Mouse (Mus musculus) gastrocnemius, postnatal 36 days (tissue): ENCODE data around the gene Snrk. TPM values are rescaled to one million over a fixed set of nuclear protein-coding genes. Genes with fewer than 3 reads are reported as not detected.
"Not testable (repeated sequence)": the region's sequence is repeated elsewhere in the genome, so short reads cannot be mapped to it uniquely, and the experiment has no call there.

ENCODE experiments used
- DNase-seq, 2 experiments: peaks; one replicate each; pipeline ENCODE4 v3.0.0; 2022
- intact Hi-C: fragments of 180-260 bp; cut with DNase I; formaldehyde crosslinking; loops from one replicate; pipeline ENCODE4 v1.15.1; 2025
- total RNA-seq, 2 experiments: library from RNA; stranded (reverse); gene quantifications; 2 replicates each; pipeline ENCODE4 v1.2.3; 2021

Snrk gene
- total RNA-seq, 2 experiments from 2014 or later = 54.0 to 66.3 TPM

- intact Hi-C loops = no loop called here
Observed at GRCm38 (mm10) chr9:122138371-122139029, 21.4 kb downstream of the Snrk start.

GRCm38 (mm10) chr9:122139236-122139635 is 22.2 kb downstream of the Snrk start:
- intact Hi-C loops = no loop called here
- DNase-seq = no peak

More at GRCm38 (mm10) chr9:122138371-122139029, 21.4 kb downstream of the Snrk start:
- DNase-seq = no peak

- intact Hi-C loops = no loop called here
- DNase-seq = no peak
Observed at GRCm38 (mm10) chr9:122143219-122143618, 26.2 kb downstream of the Snrk start.

- DNase-seq = no peak
- intact Hi-C loops = no loop called here
Observed at GRCm38 (mm10) chr9:122144776-122145175, 27.7 kb downstream of the Snrk start.

- no peak for DNase-seq
- intact Hi-C loops = no loop called here
Observed at GRCm38 (mm10) chr9:122145677-122146076, 28.6 kb downstream of the Snrk start.

GRCm38 (mm10) chr9:122146124-122146870 is 29.2 kb downstream of the Snrk start:
- intact Hi-C loops = no loop called here
- DNase-seq = no peak

GRCm38 (mm10) chr9:122148356-122148755 is 31.3 kb downstream of the Snrk start:
- no peak for DNase-seq
- intact Hi-C loops = no loop called here

- DNase-seq = no peak
- intact Hi-C loops = no loop called here
Observed at GRCm38 (mm10) chr9:122149997-122150826, 33.1 kb downstream of the Snrk start.

GRCm38 (mm10) chr9:122152063-122152462 is 35.0 kb downstream of the Snrk start:
- no peak for DNase-seq
- intact Hi-C loops = no loop called here

GRCm38 (mm10) chr9:122152501-122152900 is 35.4 kb downstream of the Snrk start:
- no peak for DNase-seq
- intact Hi-C loops = no loop called here

- intact Hi-C loops = no loop called here
- no peak for DNase-seq
Observed at GRCm38 (mm10) chr9:122153436-122153835, 36.4 kb downstream of the Snrk start.

- no peak for DNase-seq
- intact Hi-C loops = no loop called here
Observed at GRCm38 (mm10) chr9:122155193-122155592, 38.1 kb downstream of the Snrk start.

GRCm38 (mm10) chr9:122156389-122157078 is 39.5 kb downstream of the Snrk start:
- no peak for DNase-seq
- intact Hi-C loops = no loop called here

GRCm38 (mm10) chr9:122157079-122157441 is 40.0 kb downstream of the Snrk start:
- no peak for DNase-seq
- intact Hi-C loops = no loop called here

GRCm38 (mm10) chr9:122164535-122164934 is 47.5 kb downstream of the Snrk start:
- intact Hi-C loops = no loop called here
- no peak for DNase-seq

- DNase-seq, intact Hi-C loops: not testable (repeated sequence)
Observed at GRCm38 (mm10) chr9:122167719-122168118, 50.7 kb downstream of the Snrk start.

- no peak for DNase-seq
- intact Hi-C loops = no loop called here
Observed at GRCm38 (mm10) chr9:122169901-122170300, 52.8 kb downstream of the Snrk start.

GRCm38 (mm10) chr9:122172612-122173186 is 55.6 kb downstream of the Snrk start:
- no peak for DNase-seq
- intact Hi-C loops = no loop called here

GRCm38 (mm10) chr9:122173405-122174233 is 56.6 kb downstream of the Snrk start:
- no peak for DNase-seq
- intact Hi-C loops = no loop called here
